Mouse (Mus musculus) layer of hippocampus, adult 9-11 months (tissue): Measurements from ENCODE around the gene Aldh18a1.

Source experiments
- DNase-seq: peaks from one replicate; pipeline ENCODE4 v3.0.0; 2022

Aldh18a1 gene

DNA sequence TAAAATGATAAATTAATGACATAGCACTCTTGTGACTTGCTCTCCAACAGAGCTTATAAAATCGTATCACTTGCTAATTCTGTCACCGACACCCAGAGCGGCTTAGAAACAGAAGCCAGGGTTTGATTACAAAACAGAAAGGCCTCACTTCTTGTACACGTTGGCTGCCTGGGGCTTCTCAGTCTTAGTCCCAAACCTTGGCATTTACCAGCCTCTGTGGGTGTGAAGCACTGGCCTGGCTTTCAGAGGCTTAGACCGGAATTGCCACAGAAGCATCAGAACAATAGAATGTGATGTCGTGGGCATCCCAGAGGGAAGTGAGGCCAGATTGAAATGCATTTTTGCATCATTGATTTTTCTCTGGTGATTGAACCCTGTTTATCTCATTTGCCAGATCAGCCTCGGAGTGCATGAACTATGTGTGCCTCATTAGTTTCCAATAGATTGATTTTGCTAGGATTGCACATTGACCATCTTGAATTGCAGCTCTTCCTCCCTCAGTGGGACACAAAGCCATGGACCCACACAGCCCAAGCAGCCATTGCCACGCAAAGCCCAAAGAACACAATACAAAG is 64.7 kb downstream of the Aldh18a1 start:
- DNase-seq, result no peak

DNA sequence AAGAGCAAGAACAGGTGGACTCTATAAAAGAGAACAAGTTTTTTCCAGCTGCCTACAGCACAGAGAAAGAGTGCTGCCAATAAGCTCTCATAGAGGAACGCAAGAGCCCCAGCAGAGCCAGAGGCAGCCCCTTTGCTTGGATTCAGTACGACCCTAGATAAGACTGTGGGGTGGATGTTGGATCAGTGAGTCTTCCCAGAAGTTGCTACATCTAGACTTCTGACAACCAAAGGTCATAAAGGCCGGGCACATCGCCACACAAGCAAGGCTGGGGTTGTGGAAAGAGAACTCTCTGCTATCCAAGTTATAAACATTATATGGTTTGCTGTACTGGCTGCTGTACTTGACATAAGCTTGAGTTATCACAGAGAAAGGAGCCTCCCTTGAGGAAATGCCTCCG is 67.9 kb downstream of the Aldh18a1 start:
- DNase-seq, result no peak

DNA sequence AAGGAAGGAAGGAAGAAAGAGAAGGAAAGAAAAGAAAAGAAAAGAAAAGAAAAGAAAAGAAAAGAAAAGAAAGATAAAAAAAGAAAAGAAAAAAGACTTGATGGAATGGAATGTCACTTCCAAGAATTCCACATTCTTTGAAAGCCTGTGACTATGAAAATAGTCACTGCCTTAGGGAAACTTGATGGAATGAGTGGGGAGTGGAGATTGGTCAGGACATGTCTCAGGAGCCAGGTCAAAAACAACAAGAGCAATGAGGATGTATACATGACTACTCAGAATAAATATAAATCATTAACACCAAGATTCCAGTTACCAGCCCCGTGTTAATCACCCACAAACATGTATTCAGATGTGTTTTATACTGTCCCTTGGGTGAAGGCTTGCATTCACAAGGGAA is 69.6 kb downstream of the Aldh18a1 start:
- no peak for DNase-seq

DNA sequence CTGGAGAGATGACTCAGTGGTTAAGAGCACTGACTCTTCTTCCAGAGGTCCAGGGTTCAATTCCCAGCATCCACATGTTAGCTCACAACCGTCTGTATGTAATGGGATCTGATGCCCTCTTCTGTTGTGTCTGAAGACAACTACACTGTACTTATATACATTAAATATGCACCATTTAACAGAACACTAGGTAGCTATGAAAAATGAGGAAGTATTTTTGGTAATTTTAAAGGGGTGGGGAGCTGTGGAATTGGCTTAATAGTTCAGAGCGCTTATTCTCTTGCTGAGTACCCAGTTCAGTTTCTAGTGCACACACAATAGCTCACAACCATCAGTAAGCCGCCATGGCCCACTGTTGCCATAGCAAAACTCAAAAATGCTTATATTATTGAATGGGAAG is 72.7 kb downstream of the Aldh18a1 start:
- no peak for DNase-seq

DNA sequence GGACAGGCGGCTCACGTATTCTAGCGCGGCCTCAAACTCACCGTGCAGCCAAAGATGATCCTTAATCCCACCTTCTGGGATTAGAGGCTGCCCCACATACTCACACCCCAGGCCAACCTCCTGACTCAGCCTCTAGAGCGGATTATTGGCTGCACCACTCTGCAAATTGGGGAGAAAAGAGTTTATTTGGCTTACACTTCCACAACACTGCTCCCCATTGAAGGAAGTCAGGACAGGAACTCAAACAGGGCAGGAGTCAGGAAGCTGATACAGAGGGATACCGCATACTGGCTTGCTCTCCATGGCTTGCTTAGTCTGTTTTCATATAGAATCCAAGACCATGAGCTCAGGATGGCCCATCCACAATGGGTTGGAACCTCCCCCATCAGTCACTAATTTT is 73.9 kb downstream of the Aldh18a1 start:
- no peak for DNase-seq

DNA sequence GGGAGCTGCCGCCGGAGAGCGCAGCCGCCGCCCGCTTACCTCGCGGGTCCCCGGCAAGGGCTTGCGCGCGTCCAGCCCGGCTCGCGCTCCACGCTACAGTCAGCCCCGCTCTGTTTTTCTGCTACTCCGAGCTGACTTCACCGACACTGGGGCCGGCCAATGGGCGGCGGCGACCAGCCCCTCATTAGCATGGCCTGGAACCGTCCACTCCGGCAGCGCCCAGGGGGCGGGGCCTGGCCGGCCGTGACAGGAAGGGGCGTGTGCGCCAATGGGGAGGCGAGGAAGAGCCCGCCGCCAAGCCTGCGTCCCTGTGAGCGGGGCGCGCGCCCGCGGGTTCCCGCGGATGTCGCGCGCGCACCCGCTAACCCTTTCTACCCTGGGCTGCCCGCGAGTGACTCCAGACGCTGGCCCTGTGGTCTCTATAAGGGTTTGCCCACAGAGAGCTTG is 74.6 kb downstream of the Aldh18a1 start, which contains the start of gene Sorbs1:
Gene Sorbs1, minus strand, starts transcription at position 148 of the 447 bp plus-strand sequence.
- DNase-seq, result peak; percentile 98

DNA sequence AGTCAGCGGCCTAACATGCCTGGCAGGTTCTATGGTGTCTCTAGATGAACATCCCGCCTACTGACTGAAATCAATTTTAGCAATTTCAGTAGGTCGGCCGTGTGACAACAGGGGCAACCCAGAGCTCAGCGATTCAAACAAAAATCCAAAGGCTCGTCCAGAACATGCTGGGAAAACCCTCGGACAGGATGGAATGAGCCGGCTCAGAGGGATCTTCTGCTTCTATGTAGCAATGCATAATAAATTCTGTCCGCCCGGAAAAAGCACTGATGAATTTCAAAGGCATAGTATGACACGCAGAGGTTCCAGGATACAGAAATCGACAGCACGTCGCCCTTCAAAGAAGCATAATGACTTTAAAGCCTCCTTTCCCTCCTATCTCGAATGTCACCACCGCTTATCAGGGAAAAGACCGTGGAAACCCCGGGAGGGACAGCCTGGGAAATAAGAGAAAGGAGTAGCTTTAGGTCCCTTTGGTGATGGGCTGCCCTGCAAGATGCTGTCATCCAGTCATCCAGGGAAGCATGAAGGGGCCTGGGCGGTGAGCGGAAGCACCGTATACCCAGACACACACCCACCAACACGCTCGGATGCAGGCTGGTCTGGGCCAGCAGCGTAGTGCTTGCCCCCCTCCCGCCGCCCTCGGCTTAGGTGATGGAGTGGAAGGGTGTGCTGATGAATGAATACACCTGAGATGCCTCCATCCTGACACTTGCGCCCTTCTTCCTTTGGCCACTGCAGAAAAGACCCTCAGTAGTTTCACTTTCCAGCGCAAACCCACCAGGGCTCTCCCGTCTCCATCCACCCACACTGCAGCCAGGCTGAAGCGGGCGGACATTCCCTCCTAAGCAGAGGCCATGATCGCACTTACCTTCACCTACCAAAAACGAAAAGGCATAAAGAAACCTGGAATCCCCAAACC is 75.5 kb downstream of the Aldh18a1 start:
- DNase-seq, result no peak

DNA sequence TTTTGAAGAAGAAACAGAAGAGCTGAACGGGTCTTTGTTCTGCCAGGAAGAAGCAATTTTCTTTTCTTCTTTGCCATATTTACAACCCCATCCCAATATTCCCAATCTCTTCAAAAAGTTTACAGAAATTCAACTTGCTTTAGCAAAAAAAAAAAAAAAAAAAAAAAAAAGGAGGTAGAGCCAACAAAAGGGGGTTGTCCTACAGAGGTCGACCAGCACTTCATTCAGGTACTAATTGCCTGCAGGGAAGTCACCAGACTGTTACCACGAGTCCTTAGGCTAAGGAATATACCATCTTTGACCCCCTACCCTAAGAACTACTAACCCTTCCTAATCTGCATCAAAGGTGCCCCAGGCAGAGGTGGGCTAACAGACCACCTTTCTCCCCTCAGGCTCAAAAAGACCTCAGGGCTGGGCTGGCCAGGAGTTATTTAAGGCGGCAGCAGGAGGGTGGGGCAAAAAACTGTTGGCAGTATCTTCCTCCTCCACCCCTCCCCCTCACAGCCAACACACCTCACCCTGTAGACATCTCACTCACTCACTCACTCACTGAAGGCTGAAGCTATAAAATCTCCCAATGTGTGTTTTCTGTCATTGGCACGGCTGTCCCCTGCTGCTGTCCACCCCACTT is 76.5 kb downstream of the Aldh18a1 start:
- DNase-seq, result no peak

DNA sequence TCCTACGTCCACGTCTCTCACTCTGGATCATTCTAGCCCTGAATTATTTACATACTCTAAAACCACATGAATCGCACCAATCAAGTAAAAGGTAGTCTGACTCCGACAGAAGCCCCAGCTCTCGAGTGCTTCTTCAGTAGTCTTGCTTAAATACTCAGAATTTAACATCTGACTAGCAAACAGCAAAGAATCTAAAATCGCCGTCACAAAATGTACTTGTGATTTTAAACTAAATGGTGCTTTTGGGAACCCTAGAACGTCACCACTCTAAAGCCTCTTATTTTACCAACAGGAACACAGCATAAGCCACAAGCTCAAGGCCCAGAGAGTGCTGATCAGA is 77.2 kb downstream of the Aldh18a1 start:
- no peak for DNase-seq

DNA sequence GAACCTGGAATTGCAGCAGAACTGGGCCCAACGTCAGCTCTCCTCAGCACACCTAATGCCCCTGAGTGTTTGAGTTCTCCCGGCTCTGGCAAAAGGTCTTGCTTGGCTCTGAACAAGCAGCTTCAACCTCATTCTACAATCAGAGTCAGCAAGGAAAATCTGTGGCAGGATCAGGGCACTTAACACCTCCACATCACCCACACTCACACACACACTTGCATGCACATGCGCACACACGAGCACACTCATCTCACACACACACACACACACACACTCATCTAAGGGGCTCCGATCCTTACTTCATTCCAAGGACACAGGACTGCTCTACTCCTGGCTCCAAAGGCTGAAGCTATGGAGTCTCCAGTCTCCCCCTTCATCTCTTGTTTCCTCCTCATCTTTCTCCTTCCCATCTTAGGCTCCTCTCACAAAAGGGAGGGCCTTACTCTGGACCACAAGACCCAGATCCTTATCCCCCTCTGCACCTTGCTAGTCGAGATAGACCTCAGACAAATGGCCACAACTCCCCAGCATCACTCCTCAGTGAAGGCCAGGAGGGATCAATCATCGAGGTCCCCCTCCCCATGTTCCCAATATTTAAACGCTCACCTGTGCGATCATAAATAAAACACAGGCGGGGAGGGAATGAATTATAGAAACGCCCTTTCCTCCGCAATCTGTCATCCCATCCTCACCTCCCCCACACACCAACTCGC is 77.7 kb downstream of the Aldh18a1 start:
- DNase-seq, result peak; percentile 48

DNA sequence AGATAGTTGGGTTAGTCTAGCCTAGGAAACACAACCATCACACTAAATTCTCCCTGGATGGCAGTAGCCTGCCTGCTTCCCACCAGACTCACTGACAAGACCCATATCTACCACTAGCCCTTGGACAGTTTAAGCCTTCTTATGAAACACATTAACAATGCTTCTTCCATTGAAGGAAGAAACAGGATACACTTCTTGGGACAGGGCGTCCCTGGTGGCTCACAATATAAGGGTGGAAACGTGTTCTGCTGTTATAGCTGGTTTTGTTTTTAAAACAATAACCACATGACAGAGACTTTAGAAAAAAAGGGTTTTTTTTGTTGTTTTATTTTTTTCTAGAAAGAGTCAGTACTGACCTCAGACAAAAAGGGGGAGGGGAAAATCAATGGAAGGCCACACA is 79.0 kb downstream of the Aldh18a1 start:
- DNase-seq, result no peak

DNA sequence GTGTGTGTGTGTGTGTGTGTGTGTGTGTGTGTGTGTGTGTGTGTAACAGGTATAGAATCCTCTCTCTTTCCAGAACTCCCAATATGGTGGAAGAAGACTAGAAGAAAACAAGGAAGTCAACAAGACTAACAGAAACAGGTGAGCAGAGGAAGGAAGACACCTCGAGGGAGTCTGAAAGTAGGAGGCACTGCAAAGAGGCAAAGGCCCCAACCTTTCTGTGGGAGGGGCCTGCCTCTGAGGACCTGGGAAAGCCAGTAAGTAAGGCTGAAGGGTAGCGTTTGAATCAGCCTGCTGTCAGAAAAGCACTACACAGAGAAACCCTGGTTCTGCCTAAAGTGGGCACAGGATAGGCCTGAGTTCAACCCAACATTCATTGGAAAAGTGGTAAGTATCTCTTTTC is 79.4 kb downstream of the Aldh18a1 start:
- no peak for DNase-seq

DNA sequence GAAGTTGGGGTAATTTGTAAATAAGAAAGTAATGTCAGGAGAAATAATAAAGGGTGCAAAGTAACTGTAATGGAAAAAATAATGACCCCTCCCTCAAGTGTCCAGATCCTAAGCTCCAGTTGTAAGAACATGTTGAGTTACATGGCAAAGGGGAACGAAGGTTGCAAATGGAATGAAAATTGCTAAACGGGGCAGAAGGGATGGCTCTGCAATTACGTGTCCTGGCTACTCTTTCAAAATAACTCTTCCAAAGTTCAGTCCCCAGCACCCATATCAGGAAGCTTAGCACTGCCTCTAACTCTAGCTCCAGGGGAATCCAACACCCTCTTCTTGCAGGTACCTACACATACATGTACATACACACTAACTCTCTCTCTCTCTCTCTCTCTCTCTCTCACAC is 81.3 kb downstream of the Aldh18a1 start:
- DNase-seq, result no peak

DNA sequence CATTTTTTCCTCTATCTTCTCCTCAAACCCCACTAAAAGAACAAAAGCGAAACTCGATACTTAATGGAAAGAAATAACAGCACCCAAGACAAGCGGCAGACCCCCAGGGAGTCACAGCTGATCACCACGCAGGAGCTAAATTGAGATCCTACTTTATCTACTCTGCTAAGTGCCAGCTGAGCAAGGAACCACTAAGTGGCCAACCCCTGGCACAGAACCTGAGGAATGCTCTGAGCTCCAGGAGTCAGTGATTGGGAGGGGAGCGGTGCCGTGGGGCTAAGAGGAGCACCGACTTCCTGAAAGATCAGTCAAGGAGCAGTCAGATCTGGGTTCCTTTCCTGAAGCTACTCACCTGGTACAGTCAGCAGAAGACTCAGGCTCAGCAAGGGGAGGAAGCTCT is 83.9 kb downstream of the Aldh18a1 start:
- no peak for DNase-seq
